8 mouse cellular contexts compared by ENCODE assay signal in the genomic region with DNA sequence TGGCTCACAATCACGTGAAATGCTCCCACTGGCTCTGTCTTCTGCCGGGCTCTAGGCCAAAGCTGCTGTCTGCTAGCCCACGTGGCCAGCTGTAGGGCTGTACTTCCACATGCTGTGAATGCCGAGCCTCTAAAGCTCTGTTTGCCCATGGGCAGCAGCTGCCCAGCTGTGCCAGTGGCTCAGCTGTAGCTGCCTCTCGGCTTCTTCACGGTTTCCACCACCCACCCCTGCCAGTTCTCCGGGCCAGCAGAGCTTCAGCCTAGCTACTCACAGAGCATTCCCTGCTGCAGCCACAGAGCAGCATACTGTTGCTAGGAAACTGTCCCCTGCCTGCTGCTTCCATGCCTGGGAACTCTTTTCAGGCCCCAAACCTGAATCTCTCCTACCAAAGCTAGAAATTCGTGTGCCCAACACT. TPM values are rescaled to one million over a fixed set of nuclear protein-coding genes. Genes with fewer than 3 reads are reported as not detected.
DNase-seq lines count a peak whose midpoint lies in the region; ATAC-seq and TF ChIP-seq lines count a peak whose summit lies in the region.

No protein-coding gene starts in this region.

- no peak overlapping the region for H3K27ac ChIP-seq in MEL (ENCODE audit: control insufficient read depth, low read depth, low read length)
- H3K27ac ChIP-seq in hindbrain, embryonic 15.5 days (replicated peaks) = peak overlapping the region; percentile 74

- peak overlapping the region; percentile 50 for H3K4me2 ChIP-seq in hindbrain, embryonic 15.5 days

- no peaks in the 10 kb centered on the region for H3K9me3 ChIP-seq in MEL (replicated peaks; ENCODE audit: insufficient read depth, low read length)
- H3K9me3 ChIP-seq in hindbrain, embryonic 15.5 days = no peaks in the 10 kb centered on the region

- intact Hi-C loops in left cerebral cortex, postnatal 25 days (cut with DNase I) = no loop called here

- H3K4me3 ChIP-seq in MEL (ENCODE audit: control insufficient read depth in 1 of 2, insufficient read depth in 1 of 2, low read depth in 2 of 2, low read length in 2 of 2) = no peak overlapping the region
- H3K4me3 ChIP-seq in hindbrain, embryonic 15.5 days = no peak overlapping the region

- TF ChIP-seq CTCF in MEL (IDR thresholded peaks at IDR 0.05 in 2 of 3, conservative IDR thresholded peaks at IDR 0.05 in 1 of 3; ENCODE audit: control insufficient read depth in 1 of 3, insufficient read depth in 1 of 3, low read depth in 2 of 3, low read length in 3 of 3, poor library complexity in 1 of 3, severe bottlenecking in 1 of 3) = no peak
- TF ChIP-seq CTCF in brain, embryonic 14.5 days (IDR thresholded peaks at IDR 0.05; ENCODE audit: borderline replicate concordance, extremely low read depth, insufficient read depth, insufficient read length) = no peak

- peaks cover 0 to 11% of the 10 kb centered on the region in 2 experiments for H3K4me1 ChIP-seq in MEL (ENCODE audit: control insufficient read depth in 1 of 2, insufficient read depth in 2 of 2, low read length in 2 of 2)
- H3K4me1 ChIP-seq in hindbrain, embryonic 15.5 days (replicated peaks) = peaks cover 11% of the 10 kb centered on the region

- no peak overlapping the region for H3K9ac ChIP-seq in MEL (ENCODE audit: control insufficient read depth, low read depth, low read length, poor library complexity, severe bottlenecking)
- H3K9ac ChIP-seq in hindbrain, embryonic 15.5 days = peak overlapping the region; percentile 27; the same call in 1 of the 2 replicates

- H3K79me2 ChIP-seq in MEL (ENCODE audit: control insufficient read depth, insufficient read depth, low read length, poor library complexity) = no peaks in the 10 kb centered on the region

- TF ChIP-seq POLR2A in MEL (IDR thresholded peaks at IDR 0.05; ENCODE audit: control insufficient read depth in 1 of 2, insufficient read depth in 1 of 2, low read depth in 1 of 2, low read length in 2 of 2, poor library complexity in 1 of 2) = no peak
- no peak for TF ChIP-seq POLR2A in brain, embryonic 14.5 days (IDR thresholded peaks at IDR 0.05; ENCODE audit: borderline replicate concordance, extremely low read depth, insufficient read depth, insufficient read length, poor library complexity, severe bottlenecking)

- DNase-seq in MEL (ENCODE audit: low read depth, low spot score) = no peak
- peak; percentile 77 for DNase-seq in brain, embryonic 14.5 days (ENCODE audit: low read depth)
- peak; percentile 72 to 81 for DNase-seq in frontal cortex, postnatal 36 days (ENCODE audit: low spot score in 2 of 2)
- peak; percentile 65 to 78 for DNase-seq in left cerebral cortex, postnatal 25 days (ENCODE audit: low spot score in 2 of 2)
- peak; percentile 16 for DNase-seq in neural tube, embryonic 10.5 days (ENCODE audit: extremely low spot score, low spot score)
- DNase-seq in spleen, postnatal 14 days (ENCODE audit: low spot score in 2 of 2) = no peak

- peak; percentile 93 for ATAC-seq in hindbrain, embryonic 15.5 days (ENCODE audit: low FRiP score, low read depth)
- no peak for ATAC-seq in activated CD4-positive, CD25-positive, alpha-beta regulatory T cell, adult 4 months

- no peaks in the 10 kb centered on the region for H3K27me3 ChIP-seq in MEL (ENCODE audit: control insufficient read depth in 1 of 2, insufficient read depth in 2 of 2, low read length in 2 of 2)
- no peaks in the 10 kb centered on the region for H3K27me3 ChIP-seq in hindbrain, embryonic 15.5 days

- WGBS in hindbrain, embryonic 15.5 days = 2% methylated on average over 8 of the region's 8 CpGs

- peaks cover 0 to 6% of the 10 kb centered on the region in 2 experiments; a peak in 2 of 4 replicates for H3K36me3 ChIP-seq in MEL (ENCODE audit: control insufficient read depth in 1 of 2, insufficient read depth in 2 of 2, low read length in 2 of 2)
- no peaks in the 10 kb centered on the region for H3K36me3 ChIP-seq in hindbrain, embryonic 15.5 days

- no peak for TF ChIP-seq EP300 in MEL (IDR thresholded peaks at IDR 0.05; ENCODE audit: low read depth in 1 of 2, low read length in 2 of 2)

- no peak for TF ChIP-seq RAD21 in MEL (IDR thresholded peaks at IDR 0.05; ENCODE audit: low read depth, low read length)

TF ChIP-seq in MEL, 35 proteins besides CTCF, POLR2A, EP300 and RAD21:
- TF ChIP-seq E2F4 (IDR thresholded peaks at IDR 0.05; ENCODE audit: borderline replicate concordance, low read depth, low read length) (no peak), KAT2A (conservative IDR thresholded peaks at IDR 0.05; ENCODE audit: low read depth, low read length) (no peak), TBP (IDR thresholded peaks at IDR 0.05; ENCODE audit: low read depth, low read length) (no peak), ZMIZ1 (IDR thresholded peaks at IDR 0.05; ENCODE audit: low read depth, low read length) (no peak), USF1 (IDR thresholded peaks at IDR 0.05; ENCODE audit: low read depth, low read length) (peak; percentile 55), SIN3A (IDR thresholded peaks at IDR 0.05; ENCODE audit: low read length) (no peak), MXI1 (IDR thresholded peaks at IDR 0.05; ENCODE audit: low read depth, low read length) (peak; percentile 50; the same call in 1 of the 2 replicates), MAFK (IDR thresholded peaks at IDR 0.05; ENCODE audit: borderline replicate concordance, low read depth, low read length) (no peak)

RNA-seq across cellular contexts. Expression of gene Arrb1, which starts 25.2 kb away (rescaled TPM):
- 44.3 and 62.7 TPM in 2 replicates for total RNA-seq in MEL (2012; rRNA removed)
- 10 to 100 TPM; 27.0 to 67.7 TPM for polyA plus RNA-seq in MEL (2012; ENCODE audit: insufficient read depth in 1 of 2, insufficient read length in 2 of 2, low read depth in 1 of 2, low replicate concordance in 2 of 2, missing spikeins in 1 of 2)
- 45.5 and 63.2 TPM in 2 replicates for polyA plus RNA-seq in brain, embryonic 14.5 days (2012; rRNA removed)
- 17.5 and 19.1 TPM in 2 replicates for polyA plus RNA-seq in hindbrain, embryonic 15.5 days (2015; fragmentation: Nextera tagmentation; extraction: Ambion mirVana)
- 100 to 1,000 TPM; 180 to 181 TPM for total RNA-seq in left cerebral cortex, postnatal 25 days (2021)
- 10 to 100 TPM in 1 of 2 experiments, 1 to 10 TPM in 1; 8.3 to 12.0 TPM for polyA plus RNA-seq in activated CD4-positive, CD25-positive, alpha-beta regulatory T cell, adult 4 months (2017; shearing (Covaris generic))

RNA-seq across cellular contexts. Expression of gene Rps3, which starts 26.6 kb away (rescaled TPM):
- 2,066 and 2,287 TPM in 2 replicates for total RNA-seq in MEL (2012; rRNA removed)
- polyA plus RNA-seq in MEL (2012; ENCODE audit: insufficient read depth in 1 of 2, insufficient read length in 2 of 2, low read depth in 1 of 2, low replicate concordance in 2 of 2, missing spikeins in 1 of 2) = 1,000 to 10,000 TPM in 1 of 2 experiments, 100 to 1,000 TPM in 1; 157 to 1,899 TPM
- 722 and 820 TPM in 2 replicates for polyA plus RNA-seq in brain, embryonic 14.5 days (2012; rRNA removed)
- polyA plus RNA-seq in hindbrain, embryonic 15.5 days (2015; fragmentation: Nextera tagmentation; extraction: Ambion mirVana) = 401 and 427 TPM in 2 replicates
- 100 to 1,000 TPM; 230 to 233 TPM for total RNA-seq in left cerebral cortex, postnatal 25 days (2021)
- 1,000 to 10,000 TPM; 2,602 to 3,921 TPM for polyA plus RNA-seq in activated CD4-positive, CD25-positive, alpha-beta regulatory T cell, adult 4 months (2017; shearing (Covaris generic))

RNA-seq across cellular contexts. Expression of gene Klhl35, which starts 44.3 kb away (rescaled TPM):
- total RNA-seq in MEL (2012; rRNA removed) = not detected in 2 replicates
- polyA plus RNA-seq in MEL (2012; ENCODE audit: insufficient read depth in 1 of 2, insufficient read length in 2 of 2, low read depth in 1 of 2, low replicate concordance in 2 of 2, missing spikeins in 1 of 2) = under 1 TPM in 1 of 2 experiments, not detected in 1; 0.04 TPM
- 13.2 and 17.9 TPM in 2 replicates for polyA plus RNA-seq in brain, embryonic 14.5 days (2012; rRNA removed)
- 5.0 and 7.3 TPM in 2 replicates for polyA plus RNA-seq in hindbrain, embryonic 15.5 days (2015; fragmentation: Nextera tagmentation; extraction: Ambion mirVana)
- total RNA-seq in left cerebral cortex, postnatal 25 days (2021) = 1 to 10 TPM; 2.8 to 3.3 TPM
- polyA plus RNA-seq in activated CD4-positive, CD25-positive, alpha-beta regulatory T cell, adult 4 months (2017; shearing (Covaris generic)) = not detected

Comparison
In these comparisons a context has a peak if more than half of its experiments do, and no peak if none do; other contexts are left out.
1. DNase-seq: peak in brain, embryonic 14.5 days (single experiment), frontal cortex, postnatal 36 days (2 of 2), left cerebral cortex, postnatal 25 days (2 of 2) and neural tube, embryonic 10.5 days (single experiment); none in MEL (single experiment) and spleen, postnatal 14 days (0 of 2).